Mouse (Mus musculus) thymus, adult 2 months (tissue): ENCODE results near the gene E2f2.

ENCODE experiments used
- CTCF ChIP-seq: fragments of 200-500 bp; IDR thresholded peaks from 2 replicates; pipeline ENCODE4 v1.5.1; 2012; ENCODE audit warnings: mild to moderate bottlenecking, control low read depth, low read length, moderate library complexity, borderline replicate concordance; ENCODE audit not compliant: control insufficient read depth, poor library complexity, insufficient read depth; ENCODE audit errors: extremely low read depth
- POLR2A ChIP-seq: fragments of 200-500 bp; IDR thresholded peaks from 2 replicates; pipeline ENCODE4 v1.6.1; 2012; ENCODE audit warnings: mild to moderate bottlenecking, low read length, control low read depth, moderate library complexity; ENCODE audit not compliant: control insufficient read depth, poor library complexity, insufficient read depth; ENCODE audit errors: extremely low read depth

- peak; percentile 63; the same call in 1 of the 2 replicates for TF ChIP-seq POLR2A
- no peak for TF ChIP-seq CTCF
Observed at GRCm38 (mm10) chr4:136147436-136148135, 24.6 kb upstream of the E2f2 start.
